Mouse (Mus musculus) thymus, adult 2 months (tissue): ENCODE results near the gene Gm21954.

Source experiments
- CTCF ChIP-seq: fragments of 200-500 bp; IDR thresholded peaks from 2 replicates; pipeline ENCODE4 v1.5.1; 2012; ENCODE audit warnings: mild to moderate bottlenecking, control low read depth, low read length, moderate library complexity, borderline replicate concordance; ENCODE audit not compliant: control insufficient read depth, poor library complexity, insufficient read depth; ENCODE audit errors: extremely low read depth
- POLR2A ChIP-seq: fragments of 200-500 bp; IDR thresholded peaks from 2 replicates; pipeline ENCODE4 v1.6.1; 2012; ENCODE audit warnings: mild to moderate bottlenecking, low read length, control low read depth, moderate library complexity; ENCODE audit not compliant: control insufficient read depth, poor library complexity, insufficient read depth; ENCODE audit errors: extremely low read depth

GRCm38 (mm10) chr3:55481140-55481539 lies 9.1 kb upstream of the Gm21954 start:
- no peak for TF ChIP-seq CTCF
- no peak for TF ChIP-seq POLR2A
